Mouse (Mus musculus): ENCODE results near the gene Hdac8. TPM values are rescaled to one million over a fixed set of nuclear protein-coding genes. Genes with fewer than 3 reads are reported as not detected.

Gene Hdac8
- polyA plus RNA-seq, 1 experiment from 2014 or later, result 11.0 TPM

DNA sequence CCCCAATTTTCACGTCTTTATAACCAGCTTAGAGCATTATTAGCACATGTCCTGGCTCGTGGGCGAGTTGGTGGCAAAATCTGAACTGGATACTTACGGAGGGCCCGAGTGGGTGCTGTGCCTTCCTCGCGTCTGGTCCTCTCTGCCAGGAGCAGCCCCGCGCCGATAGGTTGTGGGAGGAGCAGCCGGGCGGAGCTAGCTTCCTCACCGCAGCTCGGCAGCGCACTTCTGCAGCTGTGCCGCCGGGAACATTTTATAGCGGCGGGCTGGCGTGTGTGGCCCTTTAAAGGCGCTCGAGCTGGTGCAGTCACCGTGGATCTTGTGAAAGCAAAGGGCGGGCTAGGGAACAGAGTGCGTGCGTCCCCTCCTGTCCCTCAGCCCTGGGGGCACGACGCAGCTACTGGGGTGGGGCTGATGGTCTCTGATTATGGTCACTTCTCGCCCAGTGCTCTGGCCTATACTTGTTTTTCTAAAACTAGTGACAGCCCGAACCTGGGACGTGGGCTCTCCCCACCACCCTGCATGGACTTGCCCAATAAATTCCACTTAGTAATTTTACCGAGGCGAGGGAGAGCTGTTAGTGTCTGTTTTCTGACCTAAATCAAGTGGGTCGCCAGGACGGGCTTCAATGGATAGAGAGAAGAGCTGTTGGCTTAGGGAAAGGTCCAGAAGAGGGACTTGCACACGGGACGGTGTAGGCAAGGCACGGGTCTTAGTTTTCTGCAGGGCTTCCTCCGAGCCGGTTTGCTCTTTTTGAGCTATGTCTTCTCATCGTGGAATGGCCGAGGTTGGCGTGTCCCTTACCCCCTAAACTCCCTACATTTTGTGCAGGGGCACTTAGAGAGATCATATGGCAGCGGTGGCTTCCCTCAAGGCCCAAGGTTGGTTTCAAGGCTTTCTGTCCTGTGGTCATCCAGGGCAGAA, 253.0 kb downstream of the Hdac8 start, which contains the start of gene Cited1:
Gene Cited1, minus strand, starts transcription at position 245 of the 924 bp plus-strand sequence.
- WGBS, result 18% methylated on average over 44 of the region's 44 CpGs
- no peaks in the 10 kb centered on the region for H3K4me1 ChIP-seq
- ATAC-seq (ENCODE audit: insufficient number of reproducible peaks, insufficient read depth, low FRiP score, low TSS enrichment), result peak; percentile 95
- peak within 1 kb of the TSS; percentile 50 for H3K4me3 ChIP-seq
- H3K27ac ChIP-seq, result peak within 1 kb of the TSS; percentile 57
- H3K36me3 ChIP-seq, result no peaks in the 10 kb centered on the region
- H3K9ac ChIP-seq, result peak within 1 kb of the TSS; percentile 59
- peak within 1 kb of the TSS; percentile 80 for H3K4me2 ChIP-seq (replicated peaks)
- peaks cover 48% of the 10 kb centered on the region for H3K27me3 ChIP-seq
- H3K9me3 ChIP-seq, result no peaks in the 10 kb centered on the region

GRCm38 (mm10) chrX:102251221-102251936, 253.8 kb downstream of the Hdac8 start:
- Histone ChIP-seq H3K27me3 (peaks cover 48% of the 10 kb centered on the region), H3K9me3 (no peaks in the 10 kb centered on the region), H3K36me3 (no peaks in the 10 kb centered on the region), H3K9ac (peak overlapping the region; percentile 59), H3K4me3 (peak overlapping the region; percentile 50), H3K4me2 (replicated peaks) (peak overlapping the region; percentile 80), H3K4me1 (no peaks in the 10 kb centered on the region), H3K27ac (peak overlapping the region; percentile 57)
- 0 out of 2 replicates have a peak, but pooled peaks have one; percentile 29 for ATAC-seq (ENCODE audit: insufficient number of reproducible peaks, insufficient read depth, low FRiP score, low TSS enrichment)
- WGBS, result 10% methylated on average over 40 of the region's 80 CpGs

DNA sequence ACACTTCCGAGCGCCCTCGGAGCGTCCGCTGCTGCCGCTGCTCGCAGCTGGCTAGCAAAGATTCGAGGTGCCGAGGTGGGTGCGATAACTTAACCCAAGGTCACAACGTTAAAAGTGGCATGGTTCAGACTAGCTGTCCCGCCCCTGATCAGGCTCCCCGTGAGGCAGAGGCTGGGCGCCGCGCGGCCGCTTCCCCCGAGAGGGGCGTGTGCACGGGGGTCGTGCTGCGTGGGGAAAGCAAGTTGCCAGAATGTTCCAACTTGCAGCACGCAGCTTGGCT, 254.3 kb downstream of the Hdac8 start:
- H3K27me3 ChIP-seq, result peaks cover 48% of the 10 kb centered on the region
- H3K36me3 ChIP-seq, result no peaks in the 10 kb centered on the region
- no peaks in the 10 kb centered on the region for H3K9me3 ChIP-seq
- peak overlapping the region; percentile 80 for H3K4me2 ChIP-seq (replicated peaks)
- H3K9ac ChIP-seq, result peak overlapping the region; percentile 59; the same call in 1 of the 2 replicates
- H3K27ac ChIP-seq, result no peak overlapping the region
- no peak for ATAC-seq (ENCODE audit: insufficient number of reproducible peaks, insufficient read depth, low FRiP score, low TSS enrichment)
- 20% methylated on average over 23 of the region's 24 CpGs for WGBS
- peak overlapping the region; percentile 50 for H3K4me3 ChIP-seq
- H3K4me1 ChIP-seq, result no peaks in the 10 kb centered on the region

- Histone ChIP-seq H3K9me3 (no peaks in the 10 kb centered on the region), H3K36me3 (no peaks in the 10 kb centered on the region), H3K9ac (peak overlapping the region; percentile 59; the same call in 1 of the 2 replicates), H3K4me1 (no peaks in the 10 kb centered on the region), H3K27me3 (peaks cover 48% of the 10 kb centered on the region), H3K4me2 (replicated peaks) (peak overlapping the region; percentile 80), H3K4me3 (peak overlapping the region; percentile 50), H3K27ac (no peak overlapping the region)
- no peak for ATAC-seq (ENCODE audit: insufficient number of reproducible peaks, insufficient read depth, low FRiP score, low TSS enrichment)
- 14% methylated on average over 52 of the region's 68 CpGs for WGBS
These were observed 254.8 kb downstream of the Hdac8 start for GRCm38 (mm10) chrX:102250150-102250890.

DNA sequence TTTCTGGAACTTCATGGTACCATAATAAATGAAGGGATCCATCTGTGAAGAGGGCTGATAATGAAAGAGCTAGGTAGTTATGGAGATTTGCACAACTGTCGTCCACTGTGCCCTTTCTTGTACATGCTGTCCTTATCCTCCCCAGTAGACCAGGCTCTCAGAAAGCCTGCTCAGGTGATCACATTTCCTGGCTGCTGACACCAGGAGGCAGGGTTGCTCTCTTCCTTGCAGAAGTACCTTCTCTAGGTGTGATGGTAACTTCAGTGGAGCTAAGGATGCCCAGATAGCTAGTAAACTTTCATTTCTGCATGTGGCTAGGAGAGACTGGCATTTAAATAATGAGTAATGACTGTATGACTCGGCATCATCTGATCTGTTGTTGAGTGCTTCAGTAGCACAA, 260.8 kb downstream of the Hdac8 start:
- WGBS, result 57% methylated on average over 2 of the region's 2 CpGs
- no peak for ATAC-seq (ENCODE audit: insufficient number of reproducible peaks, insufficient read depth, low FRiP score, low TSS enrichment)
- Histone ChIP-seq H3K9ac (no peak overlapping the region), H3K27me3 (peaks cover 10% of the 10 kb centered on the region), H3K4me3 (no peak overlapping the region), H3K4me2 (replicated peaks) (no peak overlapping the region), H3K27ac (no peak overlapping the region), H3K4me1 (no peaks in the 10 kb centered on the region), H3K9me3 (no peaks in the 10 kb centered on the region), H3K36me3 (no peaks in the 10 kb centered on the region)

Small RNA genes within 50 kb of the gene (microRNA-seq; reads per million reads assigned to microRNA genes)
- not detected for gene Gm26318

Other genes starting within 250 kb of the Hdac8 start
- gene Phka1, start 138.9 kb upstream of the Hdac8 start, polyA plus RNA-seq (2016; fragmentation: Nextera tagmentation; extraction: Ambion mirVana), result 13.1 and 13.8 TPM in 2 replicates
- not detected in 2 replicates for gene Gm3880, start 181.6 kb upstream of the Hdac8 start, polyA plus RNA-seq (2016; fragmentation: Nextera tagmentation; extraction: Ambion mirVana)
- not detected in 2 replicates for gene Gm9112, start 202.3 kb upstream of the Hdac8 start, polyA plus RNA-seq (2016; fragmentation: Nextera tagmentation; extraction: Ambion mirVana)
- gene Dmrtc1b, start 202.5 kb upstream of the Hdac8 start, polyA plus RNA-seq (2016; fragmentation: Nextera tagmentation; extraction: Ambion mirVana), result not detected in 2 replicates